Mouse (Mus musculus) granulocyte monocyte progenitor cell, adult 5-6 weeks (primary cell): ENCODE results near the gene Trpv5. TPM values are rescaled to one million over a fixed set of nuclear protein-coding genes. Genes with fewer than 3 reads are reported as not detected.

Source experiments
- ATAC-seq: replicated peaks from 2 replicates; pipeline ENCODE4 v1.8.0; 2016; ENCODE audit warnings: mild to moderate bottlenecking, moderate TSS enrichment, inconsistent platforms; ENCODE audit not compliant: poor library complexity, severe bottlenecking
- total RNA-seq, 2 experiments: library from RNA; stranded (forward) in 1 of 2; stranded (reverse) in 1 of 2; fragments of 200-712, 200-1000 nt in 1 of 2; fragments of >200 nt in 1 of 2; fragmentation: Nextera tagmentation in 1 of 2; gene quantifications; 2 replicates each; pipeline ENCODE4 v1.2.3; 2014 to 2017

Trpv5 gene
- total RNA-seq, 2 experiments from 2014 or later = not detected

- no peak for ATAC-seq
Measured at GRCm38 (mm10) chr6:41641173-41641866, 39.2 kb downstream of the Trpv5 start.

- no peak for ATAC-seq
Measured at GRCm38 (mm10) chr6:41640449-41640848, 40.1 kb downstream of the Trpv5 start.

GRCm38 (mm10) chr6:41637927-41638506 lies 42.6 kb downstream of the Trpv5 start:
- ATAC-seq = no peak

- ATAC-seq = no peak
Measured at GRCm38 (mm10) chr6:41637393-41637792, 43.2 kb downstream of the Trpv5 start.

GRCm38 (mm10) chr6:41636178-41636577 lies 44.4 kb downstream of the Trpv5 start, which contains the start of gene Trpv6:
Gene Trpv6, minus strand, starts transcription at chr6:41636405.
- no peak for ATAC-seq

GRCm38 (mm10) chr6:41635211-41635610 lies 45.4 kb downstream of the Trpv5 start:
- ATAC-seq = no peak

GRCm38 (mm10) chr6:41631549-41631948 lies 49.0 kb downstream of the Trpv5 start:
- no peak for ATAC-seq

- no peak for ATAC-seq
Measured at GRCm38 (mm10) chr6:41630791-41631190, 49.8 kb downstream of the Trpv5 start.

GRCm38 (mm10) chr6:41628180-41628579 lies 52.4 kb downstream of the Trpv5 start:
- ATAC-seq = no peak

- peak; percentile 82 for ATAC-seq
Measured at GRCm38 (mm10) chr6:41622661-41623060, 57.9 kb downstream of the Trpv5 start.

GRCm38 (mm10) chr6:41621241-41621990 lies 59.2 kb downstream of the Trpv5 start:
- ATAC-seq = no peak

- ATAC-seq = no peak
Measured at GRCm38 (mm10) chr6:41620173-41620798, 60.3 kb downstream of the Trpv5 start.

- no peak for ATAC-seq
Measured at GRCm38 (mm10) chr6:41607637-41608036, 72.9 kb downstream of the Trpv5 start.

GRCm38 (mm10) chr6:41606214-41606613 lies 74.4 kb downstream of the Trpv5 start:
- peak; percentile 61 for ATAC-seq

- no peak for ATAC-seq
Measured at GRCm38 (mm10) chr6:41605794-41606104, 74.8 kb downstream of the Trpv5 start.

GRCm38 (mm10) chr6:41605061-41605793 lies 75.3 kb downstream of the Trpv5 start, which contains the start of gene Ephb6:
Gene Ephb6, plus strand, starts transcription at chr6:41605482.
- peak; percentile 81 for ATAC-seq

- peak; percentile 48 for ATAC-seq
Measured at GRCm38 (mm10) chr6:41604401-41605050, 76.0 kb downstream of the Trpv5 start.
